Mouse (Mus musculus) c-Kit-positive CD71-positive TER-119-negative erythroid progenitor cells, embryonic 14.5 days (primary cell): Measurements from ENCODE around the gene Arid3b.

Experiments used
- DNase-seq: peaks from one replicate; pipeline ENCODE4 v3.0.0-alpha.2; 2013; ENCODE audit warnings: low read depth

The Arid3b gene

DNA sequence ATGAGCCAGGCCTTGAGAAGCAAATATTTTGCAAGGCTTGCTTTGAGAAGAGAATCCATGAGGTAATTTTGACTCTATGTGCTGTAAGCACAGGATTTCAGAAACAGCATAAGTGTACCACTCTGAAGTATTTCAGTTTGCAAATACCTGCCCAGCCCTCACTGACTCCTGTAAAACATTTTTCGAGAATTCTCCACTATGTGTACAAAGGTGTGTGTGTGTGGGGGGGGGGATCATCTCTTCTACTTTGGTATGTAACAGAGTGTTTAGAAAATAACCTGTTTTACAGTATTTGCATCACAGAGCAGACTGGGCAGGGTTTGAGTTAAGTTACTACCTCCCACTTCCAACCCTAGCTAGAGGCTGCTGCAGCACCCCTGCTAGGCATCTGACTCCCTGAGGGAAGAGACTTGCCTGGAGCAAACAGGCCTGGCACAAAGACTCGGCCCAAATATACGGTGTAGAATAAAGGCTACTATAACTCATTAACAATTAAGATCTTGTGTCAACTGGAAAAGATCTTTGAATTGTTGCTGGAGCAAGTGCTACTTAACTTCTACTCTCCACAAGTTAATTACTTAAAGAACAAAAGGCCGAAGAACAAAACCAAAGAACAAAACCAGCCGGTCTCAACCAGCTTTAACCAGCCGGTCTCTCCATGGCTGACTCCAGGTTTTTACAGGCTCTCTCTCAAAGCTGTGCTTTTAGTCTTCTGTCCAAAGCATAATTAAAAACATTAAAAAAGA lies 6.6 kb downstream of the Arid3b start:
- DNase-seq, result no peak

GRCm38 (mm10) chr9:57823397-57823796 lies 13.2 kb downstream of the Arid3b start:
- no peak for DNase-seq

DNA sequence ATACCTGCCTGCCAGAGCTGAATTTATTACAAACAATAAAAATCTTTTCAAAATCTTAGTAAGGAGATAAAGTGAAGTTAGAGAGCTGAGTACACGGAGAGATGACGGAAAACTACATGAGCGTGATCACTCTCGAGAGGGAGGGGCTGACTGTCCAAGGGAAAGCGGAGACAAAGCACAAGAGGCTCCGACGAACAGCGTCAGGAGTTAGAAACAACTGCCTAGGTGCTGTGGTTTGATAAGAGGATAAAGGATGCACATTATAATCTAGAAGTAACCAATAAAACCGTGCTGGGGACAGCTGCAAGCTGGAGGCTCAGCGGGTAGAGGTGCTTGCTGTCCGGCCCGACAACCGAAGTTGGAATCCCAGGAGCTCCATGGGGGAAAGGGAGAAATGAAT lies 13.8 kb downstream of the Arid3b start:
- DNase-seq, result no peak

DNA sequence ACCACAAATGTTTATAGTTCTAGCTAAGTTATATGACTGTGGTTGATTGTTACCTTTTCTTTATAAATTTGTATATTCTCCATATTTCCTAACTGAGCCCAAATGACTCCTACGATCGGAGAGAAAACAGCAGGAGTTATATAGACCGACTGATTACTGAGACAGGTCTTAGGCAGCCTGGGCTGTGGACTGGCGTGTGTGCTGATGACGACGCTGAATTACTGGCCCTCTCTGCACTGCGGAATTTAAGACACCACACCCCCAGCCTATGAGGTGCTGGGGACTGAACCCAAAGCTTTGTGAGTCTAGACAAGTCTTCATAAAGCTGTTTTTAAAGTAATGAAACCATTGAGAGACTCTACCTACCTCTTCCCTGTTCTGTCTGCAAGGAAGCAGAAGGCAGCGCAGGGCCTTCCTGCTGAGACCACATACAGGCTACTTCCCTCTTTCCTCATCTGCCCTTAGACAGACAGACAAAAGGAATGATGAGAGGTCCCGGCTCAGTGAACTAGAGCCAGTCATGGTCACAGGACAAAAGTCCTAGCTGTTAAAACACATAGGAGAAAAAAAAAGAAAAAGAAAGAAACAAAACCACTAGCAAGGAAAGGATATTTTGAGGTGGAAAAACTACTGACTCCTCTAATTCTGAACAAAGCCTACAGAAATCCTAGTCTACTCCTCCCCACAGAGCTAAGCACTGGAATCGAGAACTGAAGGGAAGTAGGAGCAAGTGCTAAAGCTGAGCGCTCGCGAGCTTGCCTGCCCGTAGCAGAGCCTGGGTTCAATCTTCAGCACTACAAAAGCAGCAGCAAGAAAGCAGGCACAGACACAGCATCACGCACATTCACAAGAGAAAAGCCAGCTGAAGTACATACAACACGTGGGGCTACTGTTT lies 16.2 kb downstream of the Arid3b start:
- no peak for DNase-seq

GRCm38 (mm10) chr9:57817220-57817667 lies 19.3 kb downstream of the Arid3b start:
- DNase-seq, result no peak

GRCm38 (mm10) chr9:57814866-57815265 lies 21.7 kb downstream of the Arid3b start:
- no peak for DNase-seq

- no peak for DNase-seq
Measured at GRCm38 (mm10) chr9:57814014-57814413, 22.6 kb downstream of the Arid3b start.

- DNase-seq, result no peak
Measured at GRCm38 (mm10) chr9:57811793-57812733, 24.5 kb downstream of the Arid3b start.

- DNase-seq, result no peak
Measured at GRCm38 (mm10) chr9:57810691-57811090, 25.9 kb downstream of the Arid3b start.

GRCm38 (mm10) chr9:57808771-57809310 lies 27.8 kb downstream of the Arid3b start:
- no peak for DNase-seq

DNA sequence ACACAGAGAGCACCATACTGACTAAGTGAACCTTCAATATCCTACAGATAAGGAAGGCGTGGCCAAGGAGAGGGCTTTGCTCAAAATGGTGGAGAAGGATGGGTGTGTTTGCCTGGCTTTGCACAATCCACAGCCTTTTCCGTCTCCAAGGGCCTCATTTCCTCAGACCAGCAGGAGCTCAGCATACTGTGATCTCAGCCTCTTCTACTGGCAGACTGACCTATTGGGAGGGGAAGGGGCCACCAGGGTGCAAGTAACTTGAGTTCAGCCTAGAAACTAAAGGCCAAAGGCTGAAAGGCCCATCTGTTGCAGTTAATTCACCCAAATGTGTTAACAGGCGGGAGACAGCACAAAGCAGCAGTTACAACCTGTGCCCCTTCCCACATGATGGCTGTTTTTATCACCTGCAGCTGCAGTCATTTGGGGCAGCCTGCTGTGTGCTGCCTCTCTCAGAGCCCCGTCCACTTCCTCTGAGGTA lies 29.4 kb downstream of the Arid3b start:
- DNase-seq, result no peak

DNA sequence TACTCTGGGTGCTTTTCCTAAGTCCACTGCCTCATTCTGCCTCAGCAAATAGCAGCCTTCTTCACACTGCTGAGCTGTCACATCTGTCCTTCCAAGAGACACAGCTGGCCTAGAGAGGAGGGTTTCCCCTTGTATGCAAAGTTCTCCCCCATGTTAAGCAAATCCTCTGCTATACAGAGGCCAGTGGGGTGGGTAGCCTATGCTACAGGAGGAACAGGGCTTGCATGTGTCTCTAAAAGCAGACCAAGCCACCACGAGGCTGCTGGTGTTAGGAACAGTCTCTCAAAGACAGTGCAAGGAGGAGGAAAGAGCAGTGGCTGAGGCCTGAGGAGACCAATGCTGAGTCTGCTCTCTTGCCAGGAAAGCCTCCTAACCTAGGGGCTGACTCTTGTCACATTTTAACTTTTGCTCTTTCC lies 30.5 kb downstream of the Arid3b start:
- no peak for DNase-seq

DNA sequence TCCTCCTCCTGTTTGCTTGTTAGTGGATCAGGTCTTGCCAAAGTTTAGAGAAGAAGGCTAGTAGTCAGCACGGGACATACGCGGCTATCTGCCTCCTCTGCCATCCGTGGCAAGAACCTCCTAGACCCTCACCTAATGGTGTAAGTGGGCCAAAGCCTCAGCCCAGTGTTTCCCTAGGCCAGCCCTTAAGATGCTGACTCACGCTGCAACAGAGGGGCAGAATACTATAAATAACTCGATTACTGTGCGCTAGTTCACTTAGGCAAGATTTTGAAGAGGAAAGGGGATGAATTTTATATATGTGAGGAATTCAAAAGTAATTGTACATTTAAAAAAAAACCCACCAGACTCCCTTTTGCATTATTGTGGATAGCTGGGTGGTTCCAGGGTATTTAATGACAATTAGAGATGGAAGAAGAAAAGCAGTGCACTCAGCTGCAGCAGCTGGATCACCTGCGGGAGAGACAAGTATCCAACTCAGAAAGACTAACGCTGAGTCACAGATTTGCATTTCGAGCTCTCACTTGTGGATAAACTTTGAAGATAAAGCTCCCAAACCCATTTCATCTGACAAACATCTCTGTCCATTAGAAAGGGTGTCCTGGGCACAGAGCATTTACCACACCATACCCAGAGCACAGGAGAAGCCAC lies 31.4 kb downstream of the Arid3b start:
- no peak for DNase-seq

DNA sequence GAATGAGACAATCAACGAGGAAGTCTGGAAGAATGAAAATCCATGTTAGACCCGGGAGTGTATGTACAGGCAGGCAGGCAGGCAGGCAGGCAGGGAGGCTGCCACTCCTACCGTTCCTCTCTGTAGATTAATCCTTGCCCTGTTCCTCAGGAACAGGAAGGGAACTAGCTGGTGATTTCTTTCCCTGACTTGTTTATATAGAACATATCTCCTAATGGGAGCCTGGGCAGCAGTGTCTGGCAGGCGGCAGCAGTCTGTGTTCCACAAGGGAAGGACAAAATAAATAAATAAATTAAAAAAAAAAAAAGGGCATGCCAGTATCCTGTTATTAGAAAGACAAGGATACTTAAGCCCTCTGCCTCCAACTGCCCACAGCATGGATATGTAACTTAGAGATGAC lies 32.8 kb downstream of the Arid3b start:
- no peak for DNase-seq

DNA sequence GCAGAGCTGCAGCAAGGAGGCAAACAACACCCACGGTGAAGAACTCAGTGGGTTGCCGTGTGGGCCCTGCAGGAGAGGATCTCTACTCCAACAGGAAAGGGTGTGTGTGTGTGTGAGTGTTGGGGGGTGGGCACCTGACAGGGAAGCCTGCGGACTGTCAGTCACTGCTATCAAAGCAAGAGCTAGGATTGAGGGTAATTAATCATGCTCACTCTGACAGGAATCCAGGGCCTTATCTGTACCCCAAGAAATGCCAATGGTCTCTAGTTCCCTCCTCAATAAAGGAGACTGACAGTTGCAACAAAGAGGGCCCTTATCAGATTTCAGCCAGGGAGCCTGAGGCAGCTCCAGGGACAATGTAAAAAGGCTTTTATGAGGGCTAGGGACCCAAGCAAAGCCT lies 33.5 kb downstream of the Arid3b start:
- no peak for DNase-seq

- DNase-seq, result no peak
Measured at GRCm38 (mm10) chr9:57800325-57800975, 36.1 kb downstream of the Arid3b start.

- no peak for DNase-seq
Measured at GRCm38 (mm10) chr9:57798725-57799253, 37.8 kb downstream of the Arid3b start.

DNA sequence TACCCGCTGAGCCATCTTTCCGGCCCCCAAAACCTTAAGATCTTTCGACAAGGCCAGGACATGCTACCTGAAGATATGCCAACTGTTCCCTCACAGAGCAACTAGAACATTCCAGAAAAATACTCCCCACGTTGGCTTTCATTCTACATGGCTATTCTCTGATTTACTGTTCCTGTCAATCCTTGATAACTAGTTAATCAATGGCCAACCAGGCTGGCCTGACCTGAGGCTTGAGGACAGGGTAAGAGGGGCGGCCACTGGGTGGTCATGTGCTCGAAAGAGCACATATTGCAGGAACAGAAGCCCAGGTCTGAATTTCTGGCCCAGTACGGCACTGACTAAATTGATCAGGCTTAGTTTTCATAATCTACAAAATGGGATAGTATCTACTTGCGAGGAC lies 39.1 kb downstream of the Arid3b start:
- no peak for DNase-seq

- no peak for DNase-seq
Measured at GRCm38 (mm10) chr9:57789733-57790132, 46.9 kb downstream of the Arid3b start.

- no peak for DNase-seq
Measured at GRCm38 (mm10) chr9:57782656-57783055, 53.9 kb downstream of the Arid3b start.
